Mouse (Mus musculus): ENCODE data around the gene Irf6. TPM values are rescaled to one million over a fixed set of nuclear protein-coding genes. Genes with fewer than 3 reads are reported as not detected.

The Irf6 gene
- polyA plus RNA-seq, 1 experiment from 2014 or later: 4.7 TPM

DNA sequence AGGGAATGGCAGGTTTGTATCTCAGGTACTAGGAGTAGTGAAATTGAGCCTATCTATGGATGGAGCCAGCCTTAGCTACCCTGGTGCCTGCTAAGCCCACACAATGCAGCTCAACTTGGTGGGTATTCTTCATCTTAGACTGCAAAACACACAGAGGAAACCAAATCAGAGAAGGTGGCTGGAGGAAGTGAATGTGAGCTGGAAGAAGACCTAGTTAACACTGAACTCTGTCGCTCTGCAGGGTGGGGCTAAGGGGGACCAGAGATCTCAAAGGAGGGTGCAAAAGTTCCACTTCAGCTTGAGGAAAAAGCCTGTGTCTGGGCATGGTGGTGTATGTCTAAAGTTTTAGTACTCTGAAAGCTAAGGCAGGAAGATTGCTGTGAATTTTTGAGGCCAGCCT lies 6.7 kb downstream of the Irf6 start:
- peak overlapping the region; percentile 81; the same call in 1 of the 2 replicates for H3K27ac ChIP-seq
- H3K4me3 ChIP-seq: no peak overlapping the region; the same call in 1 of the 2 replicates
- no peaks in the 10 kb centered on the region for H3K9me3 ChIP-seq
- 30% methylated on average over 1 of the region's 1 CpGs for whole genome bisulfite sequencing
- no peaks in the 10 kb centered on the region for H3K36me3 ChIP-seq
- peaks cover 26% of the 10 kb centered on the region for H3K4me1 ChIP-seq
- no peak for DNase-seq (ENCODE audit: low spot score)
- peaks cover 15% of the 10 kb centered on the region for H3K27me3 ChIP-seq (ENCODE audit: insufficient read depth, poor library complexity, severe bottlenecking)

DNA sequence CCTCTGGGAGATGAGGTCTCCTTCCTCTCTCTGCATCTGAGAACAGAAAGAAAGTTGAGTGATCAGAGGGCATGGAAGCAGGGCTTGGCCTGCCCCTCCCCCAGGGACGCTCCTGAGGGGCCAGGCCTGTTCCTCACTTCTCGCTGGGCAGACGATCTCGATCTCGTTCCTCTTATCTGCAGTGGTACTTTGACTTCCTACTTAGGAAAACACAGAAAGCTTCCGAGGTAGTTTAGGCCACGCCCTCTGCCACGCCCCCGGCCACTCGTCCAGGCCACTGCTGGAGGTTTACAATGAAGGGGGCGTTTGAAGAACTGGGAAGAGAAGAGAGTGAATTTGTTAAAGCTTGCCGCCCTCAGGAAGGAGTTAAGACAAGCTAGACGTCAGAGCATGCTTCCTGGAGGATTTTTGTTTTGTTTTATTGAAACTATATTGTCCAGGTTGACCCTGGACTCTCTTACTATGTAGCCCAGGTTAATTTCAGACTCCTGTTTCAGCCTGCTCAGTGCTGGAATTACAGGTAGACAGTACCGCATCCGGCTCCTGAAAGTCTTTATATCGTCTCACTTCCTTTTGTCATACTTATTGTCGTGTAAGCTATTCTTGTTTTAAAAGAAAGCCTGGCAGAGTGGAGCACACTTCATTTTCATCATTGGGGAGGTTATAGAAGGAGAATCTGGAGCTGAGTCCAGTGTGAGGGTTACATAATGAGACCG lies 7.6 kb downstream of the Irf6 start:
- Histone ChIP-seq H3K4me3 (peak overlapping the region; percentile 50), H3K4me1 (peaks cover 26% of the 10 kb centered on the region), H3K27ac (peak overlapping the region; percentile 81), H3K36me3 (no peaks in the 10 kb centered on the region), H3K27me3 (ENCODE audit: insufficient read depth, poor library complexity, severe bottlenecking) (peaks cover 7% of the 10 kb centered on the region), H3K9me3 (no peaks in the 10 kb centered on the region)
- WGBS: 14% methylated on average over 18 of the region's 18 CpGs
- DNase-seq (ENCODE audit: low spot score): peak; percentile 91

DNA sequence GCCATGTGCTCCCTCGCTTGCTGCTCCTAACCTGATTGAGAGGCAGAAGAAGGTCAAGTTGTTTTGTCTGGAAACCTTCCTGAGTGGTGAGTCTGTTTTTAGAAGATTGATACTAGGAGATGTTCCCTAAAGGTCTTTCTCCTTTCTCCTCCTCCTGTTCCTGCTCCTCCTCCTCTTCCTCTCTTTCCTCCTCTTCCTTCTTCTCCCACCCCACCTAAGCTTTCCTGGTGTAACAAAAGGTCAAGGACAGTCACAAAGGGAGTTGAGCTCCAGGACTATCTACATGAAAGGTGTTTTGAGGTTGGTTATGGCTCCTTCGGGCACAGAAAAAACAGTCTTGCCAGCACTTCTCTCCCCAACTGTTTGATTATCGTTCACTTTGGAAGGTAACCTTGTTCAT lies 14.8 kb downstream of the Irf6 start, which contains the start of gene A130010J15Rik:
Gene A130010J15Rik, plus strand, starts transcription at position 301 of the 400 bp plus-strand sequence.
- Histone ChIP-seq H3K9me3 (no peaks in the 10 kb centered on the region), H3K4me1 (peaks cover 16% of the 10 kb centered on the region), H3K36me3 (no peaks in the 10 kb centered on the region), H3K27ac (no peak within 1 kb of the TSS), H3K4me3 (no peak within 1 kb of the TSS), H3K27me3 (ENCODE audit: insufficient read depth, poor library complexity, severe bottlenecking) (no peaks in the 10 kb centered on the region)
- 87% methylated on average over 3 of the region's 3 CpGs for WGBS
- DNase-seq (ENCODE audit: low spot score): no peak

DNA sequence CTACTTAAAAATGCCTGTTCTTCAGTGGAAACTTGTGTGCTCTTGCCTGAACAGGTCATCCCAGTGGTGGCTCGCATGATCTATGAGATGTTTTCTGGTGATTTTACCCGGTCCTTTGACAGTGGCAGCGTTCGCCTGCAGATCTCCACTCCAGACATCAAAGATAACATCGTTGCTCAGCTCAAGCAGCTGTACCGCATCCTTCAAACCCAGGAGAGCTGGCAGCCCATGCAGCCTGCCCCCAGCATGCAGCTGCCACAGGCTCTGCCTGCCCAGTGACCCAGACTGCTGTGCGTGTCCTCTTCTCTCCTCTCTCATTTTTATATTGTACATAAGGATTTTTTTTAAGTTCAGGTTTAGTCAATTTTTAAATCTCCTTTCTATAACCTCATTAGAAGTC lies 16.3 kb downstream of the Irf6 start:
- Histone ChIP-seq H3K27me3 (ENCODE audit: insufficient read depth, poor library complexity, severe bottlenecking) (no peaks in the 10 kb centered on the region), H3K4me3 (no peak overlapping the region), H3K9me3 (no peaks in the 10 kb centered on the region), H3K4me1 (peaks cover 24% of the 10 kb centered on the region), H3K36me3 (no peaks in the 10 kb centered on the region), H3K27ac (no peak overlapping the region)
- WGBS: 81% methylated on average over 7 of the region's 7 CpGs
- no peak for DNase-seq (ENCODE audit: low spot score)

DNA sequence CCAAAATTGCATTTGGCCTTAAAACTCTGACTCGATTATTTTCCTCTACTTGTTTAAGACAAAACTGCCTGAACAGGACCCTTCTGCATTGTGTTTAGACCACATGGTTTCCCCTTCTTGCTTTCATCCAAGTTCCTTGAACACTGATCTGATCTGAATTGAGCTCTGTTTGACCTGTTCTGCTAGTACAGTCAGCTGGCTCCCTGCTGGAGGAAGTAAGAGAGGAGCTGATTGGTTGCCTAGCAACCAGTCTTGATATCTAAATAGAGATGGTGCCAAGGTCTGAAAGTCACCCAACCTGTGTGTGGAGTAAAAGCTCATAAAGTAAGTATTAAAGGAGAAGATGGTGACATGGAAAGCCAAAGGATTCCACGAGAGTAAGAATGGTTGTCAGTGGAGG lies 16.9 kb downstream of the Irf6 start:
- Histone ChIP-seq H3K9me3 (no peaks in the 10 kb centered on the region), H3K4me3 (no peak overlapping the region), H3K27ac (no peak overlapping the region), H3K4me1 (peaks cover 30% of the 10 kb centered on the region), H3K36me3 (no peaks in the 10 kb centered on the region), H3K27me3 (ENCODE audit: insufficient read depth, poor library complexity, severe bottlenecking) (no peaks in the 10 kb centered on the region)
- 86% methylated on average over 2 of the region's 2 CpGs for whole genome bisulfite sequencing
- DNase-seq (ENCODE audit: low spot score): no peak

DNA sequence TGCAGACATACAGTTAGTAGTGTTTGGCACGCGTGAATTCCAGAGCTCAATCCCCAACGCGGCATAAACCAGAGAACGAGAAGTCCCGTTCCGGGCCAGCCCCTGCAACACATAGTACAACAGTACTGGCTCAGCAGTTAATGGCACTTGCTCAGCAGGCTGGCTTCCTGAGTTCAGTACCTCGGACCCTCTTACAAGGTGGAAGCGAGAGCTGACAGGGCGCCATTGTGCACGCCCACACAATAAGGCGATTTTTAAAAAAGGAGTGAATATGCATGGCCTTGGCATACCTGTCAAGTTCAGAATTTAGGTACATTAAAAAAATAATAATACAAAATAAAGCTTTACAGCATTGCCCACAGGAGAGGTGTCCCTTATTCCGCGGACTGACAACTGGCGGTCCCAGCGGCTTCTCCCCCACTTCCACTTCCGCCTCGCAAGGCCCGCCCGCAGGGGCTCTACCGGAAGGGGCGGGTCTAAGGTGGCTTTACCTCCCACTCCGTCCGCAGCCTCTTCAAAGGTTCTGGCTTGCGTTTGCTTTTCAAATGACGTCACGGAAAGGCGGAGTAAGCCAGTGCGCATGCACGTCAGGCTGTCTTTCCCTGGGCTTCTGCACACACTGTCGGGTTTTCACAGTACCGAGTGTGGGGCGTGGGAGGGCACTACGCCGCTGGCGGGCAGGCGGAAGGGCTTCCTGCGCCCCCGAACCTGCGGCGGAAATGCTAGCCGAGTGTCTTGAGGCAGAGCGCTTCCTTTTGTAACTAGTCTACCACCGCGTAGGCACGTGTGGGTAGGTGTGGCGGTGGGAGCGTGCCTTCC lies 20.3 kb downstream of the Irf6 start:
- H3K27ac ChIP-seq: peak overlapping the region; percentile 95
- no peaks in the 10 kb centered on the region for H3K9me3 ChIP-seq
- H3K27me3 ChIP-seq (ENCODE audit: insufficient read depth, poor library complexity, severe bottlenecking): no peaks in the 10 kb centered on the region
- WGBS: under 1% methylated on average over 48 of the region's 48 CpGs
- H3K4me1 ChIP-seq: peaks cover 34% of the 10 kb centered on the region
- H3K4me3 ChIP-seq: peak overlapping the region; percentile 81
- H3K36me3 ChIP-seq: no peaks in the 10 kb centered on the region
- peak; percentile 99 for DNase-seq (ENCODE audit: low spot score)

DNA sequence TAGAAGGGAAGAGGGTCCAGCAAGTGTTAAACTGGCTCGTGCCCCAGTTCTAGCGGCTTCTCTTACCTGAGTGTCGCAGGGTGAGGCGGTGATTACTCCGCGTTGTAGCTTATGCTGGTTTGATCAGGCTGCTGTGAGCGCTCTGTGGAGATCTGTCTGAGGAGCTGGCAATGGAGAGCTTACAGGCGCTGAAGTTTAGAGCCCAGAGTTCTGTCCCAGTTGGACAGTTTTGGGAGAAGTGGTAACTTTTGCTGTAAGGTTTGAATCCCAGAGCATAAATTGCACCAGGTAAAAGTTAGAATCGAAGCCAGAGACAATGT lies 20.9 kb downstream of the Irf6 start:
- WGBS: 17% methylated on average over 9 of the region's 9 CpGs
- Histone ChIP-seq H3K4me3 (peak overlapping the region; percentile 81), H3K27ac (peak overlapping the region; percentile 95), H3K36me3 (no peaks in the 10 kb centered on the region), H3K9me3 (no peaks in the 10 kb centered on the region), H3K27me3 (ENCODE audit: insufficient read depth, poor library complexity, severe bottlenecking) (no peaks in the 10 kb centered on the region), H3K4me1 (peaks cover 34% of the 10 kb centered on the region)
- DNase-seq (ENCODE audit: low spot score): no peak

DNA sequence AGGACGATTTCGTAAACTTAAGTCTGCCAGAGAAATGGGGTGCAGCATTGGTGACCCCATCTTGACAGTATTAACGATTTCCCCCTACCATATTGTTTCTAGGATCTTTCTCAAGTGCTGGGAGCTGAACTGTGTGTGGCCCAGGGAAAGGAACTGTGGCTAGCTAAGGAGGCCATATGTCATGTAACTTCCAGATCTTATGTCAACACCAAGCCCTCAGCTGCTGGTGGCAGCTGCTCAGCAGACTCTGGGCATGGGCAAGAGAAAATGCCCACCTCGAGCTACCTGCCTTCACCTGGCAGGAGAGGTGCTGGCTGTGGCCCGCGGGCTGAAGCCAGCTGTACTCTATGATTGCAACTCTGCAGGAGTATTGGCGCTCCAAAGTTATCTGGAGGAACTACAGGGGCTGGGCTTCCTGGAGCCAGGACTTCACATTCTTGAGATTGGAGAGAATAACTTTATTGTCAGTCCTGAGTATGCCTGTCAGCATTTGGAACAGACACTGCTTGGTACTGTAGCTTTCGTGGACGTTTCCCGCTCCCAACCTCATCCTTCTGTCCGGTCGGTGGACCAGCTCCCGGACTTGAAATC lies 21.3 kb downstream of the Irf6 start:
- H3K4me1 ChIP-seq: peaks cover 34% of the 10 kb centered on the region
- no peaks in the 10 kb centered on the region for H3K9me3 ChIP-seq
- 71% methylated on average over 13 of the region's 13 CpGs for WGBS
- no peaks in the 10 kb centered on the region for H3K36me3 ChIP-seq
- no peaks in the 10 kb centered on the region for H3K27me3 ChIP-seq (ENCODE audit: insufficient read depth, poor library complexity, severe bottlenecking)
- peak overlapping the region; percentile 81 for H3K4me3 ChIP-seq
- peak overlapping the region; percentile 95 for H3K27ac ChIP-seq
- DNase-seq (ENCODE audit: low spot score): peak; percentile 80

DNA sequence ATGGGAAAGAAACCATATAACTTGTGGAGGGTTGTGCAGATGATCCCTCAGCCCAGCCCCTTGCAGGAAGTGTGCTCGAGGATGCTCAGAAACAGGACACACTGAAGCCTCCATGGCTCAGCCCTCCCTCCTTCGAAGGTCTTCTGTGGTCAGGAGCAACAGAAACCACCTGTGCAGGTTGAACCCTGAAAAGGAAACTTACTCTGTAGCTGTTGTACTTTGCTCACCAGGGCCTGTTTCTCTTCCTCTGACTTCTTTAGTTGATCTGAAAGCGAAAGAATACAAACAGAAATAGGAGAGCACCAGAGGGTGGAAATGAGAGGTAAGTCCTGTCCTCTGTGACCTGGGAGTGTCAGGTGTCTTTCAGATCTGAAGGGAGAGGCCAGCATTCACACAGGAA lies 28.2 kb downstream of the Irf6 start:
- Histone ChIP-seq H3K27me3 (ENCODE audit: insufficient read depth, poor library complexity, severe bottlenecking) (no peaks in the 10 kb centered on the region), H3K4me1 (no peaks in the 10 kb centered on the region), H3K9me3 (no peaks in the 10 kb centered on the region), H3K36me3 (no peaks in the 10 kb centered on the region), H3K4me3 (no peak overlapping the region), H3K27ac (no peak overlapping the region)
- 80% methylated on average over 3 of the region's 3 CpGs for WGBS
- no peak for DNase-seq (ENCODE audit: low spot score)

DNA sequence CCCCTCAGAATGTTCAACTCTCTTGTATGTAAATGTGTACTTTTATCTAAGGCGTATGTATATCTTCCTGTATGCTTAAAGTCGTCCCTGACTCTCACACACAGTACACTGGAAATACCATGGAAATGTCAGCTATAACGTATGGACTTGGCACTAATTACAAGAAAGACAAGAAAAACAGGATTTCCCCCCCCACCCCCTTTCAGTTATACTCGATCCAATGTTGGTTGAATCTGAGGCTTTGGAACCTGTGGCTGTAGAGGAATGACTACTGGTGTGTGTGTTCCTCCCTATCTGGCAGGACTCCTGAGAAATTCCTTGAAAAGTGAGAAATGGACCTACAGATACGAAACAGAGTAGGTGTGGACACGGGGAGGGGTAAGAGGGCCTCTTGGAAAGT lies 35.3 kb downstream of the Irf6 start:
- DNase-seq (ENCODE audit: low spot score): no peak
- Histone ChIP-seq H3K27ac (peak overlapping the region; percentile 87), H3K9me3 (no peaks in the 10 kb centered on the region), H3K27me3 (ENCODE audit: insufficient read depth, poor library complexity, severe bottlenecking) (no peaks in the 10 kb centered on the region), H3K4me3 (no peak overlapping the region), H3K4me1 (peaks cover 27% of the 10 kb centered on the region), H3K36me3 (no peaks in the 10 kb centered on the region)
- WGBS: 73% methylated on average over 6 of the region's 6 CpGs

DNA sequence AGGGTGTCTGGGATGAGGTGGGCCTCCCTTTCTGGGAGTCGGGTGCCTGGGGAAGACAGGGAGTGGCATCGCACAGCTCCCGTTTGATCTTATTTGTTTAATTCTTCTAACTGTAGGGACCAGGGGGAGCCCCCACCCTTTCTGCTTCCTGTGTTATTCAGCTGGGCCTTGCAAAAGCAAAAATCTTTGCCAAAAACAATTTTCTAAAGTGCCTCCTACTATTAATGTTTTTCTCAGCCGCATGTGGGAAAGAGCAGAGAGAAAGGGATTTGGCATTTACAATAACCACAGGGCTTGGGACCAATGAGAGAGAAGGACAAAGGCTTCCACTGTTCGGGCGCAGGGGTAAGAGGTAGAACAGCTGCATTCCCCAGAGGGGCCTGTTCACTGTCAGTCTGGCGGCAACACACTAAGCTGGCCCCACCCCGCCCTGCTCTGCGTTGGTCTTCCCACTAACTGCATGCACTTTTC lies 36.3 kb downstream of the Irf6 start:
- peaks cover 27% of the 10 kb centered on the region for H3K4me1 ChIP-seq
- H3K4me3 ChIP-seq: no peak overlapping the region
- H3K9me3 ChIP-seq: no peaks in the 10 kb centered on the region
- H3K27me3 ChIP-seq (ENCODE audit: insufficient read depth, poor library complexity, severe bottlenecking): no peaks in the 10 kb centered on the region
- WGBS: 14% methylated on average over 9 of the region's 9 CpGs
- peak overlapping the region; percentile 87 for H3K27ac ChIP-seq
- no peaks in the 10 kb centered on the region for H3K36me3 ChIP-seq
- peak; percentile 83 for DNase-seq (ENCODE audit: low spot score)

DNA sequence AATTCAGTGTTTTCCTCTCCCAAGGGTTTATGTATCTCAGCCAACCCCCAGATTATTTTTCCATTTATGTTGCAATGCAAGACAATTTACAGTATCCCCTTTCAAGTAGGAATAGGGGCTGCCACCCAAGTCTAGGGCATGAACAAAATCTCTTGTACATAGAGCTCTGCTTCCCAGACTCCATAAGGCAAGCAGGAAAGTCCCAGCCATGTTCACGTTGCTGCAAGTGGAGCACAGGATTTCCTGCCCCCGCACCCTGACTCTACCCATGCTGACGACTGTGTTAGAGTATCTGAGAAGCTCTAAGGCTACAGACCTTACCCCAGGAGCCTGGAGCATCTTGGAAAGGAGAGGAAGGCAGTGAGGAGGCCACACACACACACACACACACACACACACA lies 36.9 kb downstream of the Irf6 start:
- Histone ChIP-seq H3K36me3 (no peaks in the 10 kb centered on the region), H3K27ac (peak overlapping the region; percentile 87), H3K9me3 (no peaks in the 10 kb centered on the region), H3K4me1 (peaks cover 27% of the 10 kb centered on the region), H3K4me3 (no peak overlapping the region), H3K27me3 (ENCODE audit: insufficient read depth, poor library complexity, severe bottlenecking) (no peaks in the 10 kb centered on the region)
- 48% methylated on average over 3 of the region's 3 CpGs for WGBS
- no peak for DNase-seq (ENCODE audit: low spot score)

DNA sequence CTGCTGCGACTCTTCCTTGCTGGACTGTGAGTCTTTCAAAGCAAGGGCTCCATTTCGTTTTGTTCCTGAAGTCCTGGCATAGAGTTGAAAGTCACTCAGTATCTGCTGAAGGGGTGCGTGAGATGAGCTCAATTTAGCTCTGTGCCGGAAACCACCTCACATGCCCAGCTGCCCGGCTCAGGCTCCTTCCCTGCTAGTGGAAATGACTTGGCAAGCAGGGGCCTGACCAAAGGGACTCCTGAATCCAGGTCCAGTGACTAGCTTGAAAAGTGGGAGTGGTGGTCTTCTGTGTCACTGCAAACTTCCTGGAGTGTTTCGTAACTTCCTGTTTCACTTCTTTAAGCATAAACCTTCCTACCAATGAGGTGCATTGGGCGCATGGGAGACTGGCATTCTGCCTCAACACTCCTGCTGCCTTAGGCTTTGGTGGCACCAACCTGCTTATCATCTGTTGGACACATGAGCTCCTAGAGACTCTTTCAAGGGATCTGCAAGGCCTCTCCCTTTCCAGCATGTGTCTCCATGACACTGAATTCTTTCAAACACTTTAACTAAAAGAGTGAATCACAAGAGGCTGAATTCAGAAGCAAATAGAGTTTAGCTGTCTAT lies 38.9 kb downstream of the Irf6 start:
- no peak overlapping the region for H3K4me3 ChIP-seq
- H3K36me3 ChIP-seq: no peaks in the 10 kb centered on the region
- H3K27ac ChIP-seq: peak overlapping the region; percentile 67; the same call in 1 of the 2 replicates
- no peak for DNase-seq (ENCODE audit: low spot score)
- H3K9me3 ChIP-seq: no peaks in the 10 kb centered on the region
- H3K27me3 ChIP-seq (ENCODE audit: insufficient read depth, poor library complexity, severe bottlenecking): no peaks in the 10 kb centered on the region
- 75% methylated on average over 7 of the region's 7 CpGs for WGBS
- H3K4me1 ChIP-seq: peaks cover 27% of the 10 kb centered on the region

All from heart, embryonic 10.5 days (tissue).